22 mouse cellular contexts compared by ENCODE assay signal in the genomic region with DNA sequence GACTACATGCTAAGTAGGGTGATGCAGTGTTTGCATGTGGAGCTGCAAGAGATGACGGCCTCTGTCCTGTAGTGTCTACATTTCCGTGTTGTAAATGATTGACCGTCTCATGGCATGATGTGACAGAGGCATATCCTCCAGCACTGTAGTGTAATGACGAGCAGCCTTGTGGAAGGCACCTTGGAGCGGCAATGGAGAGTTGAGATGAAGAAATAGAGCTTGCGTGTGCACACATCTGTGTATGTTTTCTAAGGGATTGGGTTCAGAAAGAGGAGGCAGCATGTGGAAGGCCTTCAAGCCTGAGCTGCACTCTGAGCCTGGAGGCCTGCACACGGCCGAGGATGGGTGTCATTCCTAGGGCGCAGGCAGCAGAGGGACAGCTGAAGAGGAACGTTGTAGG. TPM values are rescaled to one million over a fixed set of nuclear protein-coding genes. Genes with fewer than 3 reads are reported as not detected.
DNase-seq lines count a peak whose midpoint lies in the region; ATAC-seq and TF ChIP-seq lines count a peak whose summit lies in the region.
"Had no signal": no experiment of that assay in that cellular context is flagged by ENCODE, and none has a peak within 500 bp of the region (broad histone marks: within the 10 kb centered on the region; RNA-seq: fewer than 3 reads in every experiment).

No protein-coding gene starts in this region.

- no peak for DNase-seq in heart, embryonic 10.5 days (ENCODE audit: low spot score)
- DNase-seq in heart, postnatal 4 days = no peak
- DNase-seq in midbrain, embryonic 11.5 days (ENCODE audit: low spot score, missing footprints) = peak; percentile 71
- no peak for DNase-seq in midbrain, embryonic 10.5 days (ENCODE audit: low spot score)
- no peak for DNase-seq in testis, postnatal 10 days (ENCODE audit: low spot score)
- DNase-seq: adrenal gland, adult 8-10 months; adrenal gland, postnatal 14 days; adrenal gland, postnatal 36 days; B cell, adult 2 months; cerebellum, adult 11-12 months; cerebellum, adult 2 months; cerebellum, adult 9-10 months; cerebellum, postnatal 10 days; cerebellum, postnatal 25 days had no signal

- H3K36me3 ChIP-seq in heart, embryonic 10.5 days = peaks cover 35% of the 10 kb centered on the region
- H3K36me3 ChIP-seq in midbrain, embryonic 11.5 days (ENCODE audit: control insufficient read depth, insufficient read depth, low read length) = peaks cover 11% of the 10 kb centered on the region
- H3K36me3 ChIP-seq in midbrain, embryonic 10.5 days = peaks cover 52% of the 10 kb centered on the region
- no peaks in the 10 kb centered on the region for H3K36me3 ChIP-seq in testis, adult 2 months (ENCODE audit: control insufficient read depth, insufficient read depth, low read length)
- H3K36me3 ChIP-seq: G1E had no signal

- TF ChIP-seq POLR2A in testis, adult 2 months (IDR thresholded peaks at IDR 0.05; ENCODE audit: control insufficient read depth, low read depth, low read length) = no peak

- no peaks in the 10 kb centered on the region for H3K9me3 ChIP-seq in heart, embryonic 10.5 days
- H3K9me3 ChIP-seq in midbrain, embryonic 11.5 days (ENCODE audit: control insufficient read depth, low read length) = no peaks in the 10 kb centered on the region
- H3K9me3 ChIP-seq in midbrain, embryonic 10.5 days (replicated peaks) = no peaks in the 10 kb centered on the region
- H3K9me3 ChIP-seq: embryonic facial prominence, embryonic 10.5 days; embryonic facial prominence, embryonic 12.5 days; forebrain, embryonic 13.5 days; G1E had no signal

- H3K9ac ChIP-seq in midbrain, embryonic 11.5 days (ENCODE audit: low read length) = no peak overlapping the region
- H3K9ac ChIP-seq: embryonic facial prominence, embryonic 12.5 days; forebrain, embryonic 13.5 days had no signal

- no peaks in the 10 kb centered on the region for H3K27me3 ChIP-seq in heart, embryonic 10.5 days (ENCODE audit: insufficient read depth, poor library complexity, severe bottlenecking)
- no peaks in the 10 kb centered on the region for H3K27me3 ChIP-seq in midbrain, embryonic 11.5 days (ENCODE audit: control insufficient read depth, insufficient read depth, low read length)
- no peaks in the 10 kb centered on the region for H3K27me3 ChIP-seq in midbrain, embryonic 10.5 days (ENCODE audit: low read depth, poor library complexity, severe bottlenecking)
- no peaks in the 10 kb centered on the region for H3K27me3 ChIP-seq in testis, adult 2 months (ENCODE audit: control insufficient read depth, insufficient read depth, low read length)
- H3K27me3 ChIP-seq: embryonic facial prominence, embryonic 12.5 days; forebrain, embryonic 13.5 days; Patski had no signal

- no peak for TF ChIP-seq CTCF in testis, adult 2 months (IDR thresholded peaks at IDR 0.05; ENCODE audit: control insufficient read depth, insufficient read depth, insufficient replicate concordance, low read depth, low read length)

- no peak overlapping the region for H3K4me2 ChIP-seq in midbrain, embryonic 11.5 days
- H3K4me2 ChIP-seq: embryonic facial prominence, embryonic 12.5 days; forebrain, embryonic 13.5 days had no signal

- no peak overlapping the region for H3K4me3 ChIP-seq in heart, embryonic 10.5 days
- H3K4me3 ChIP-seq in midbrain, embryonic 11.5 days (ENCODE audit: low read depth, low read length) = no peak overlapping the region
- H3K4me3 ChIP-seq in midbrain, embryonic 10.5 days = no peak overlapping the region
- no peak overlapping the region for H3K4me3 ChIP-seq in testis, adult 2 months (ENCODE audit: control insufficient read depth, low read depth, low read length)
- H3K4me3 ChIP-seq: embryonic facial prominence, embryonic 10.5 days; embryonic facial prominence, embryonic 12.5 days; forebrain, embryonic 13.5 days had no signal

- no peaks in the 10 kb centered on the region for H3K4me1 ChIP-seq in heart, embryonic 10.5 days
- H3K4me1 ChIP-seq in midbrain, embryonic 11.5 days (ENCODE audit: control insufficient read depth, insufficient read depth, low read length) = peaks cover 8% of the 10 kb centered on the region
- peaks cover 29% of the 10 kb centered on the region for H3K4me1 ChIP-seq in midbrain, embryonic 10.5 days
- H3K4me1 ChIP-seq in testis, adult 2 months (ENCODE audit: control insufficient read depth, insufficient read depth, low read length) = peaks cover 19% of the 10 kb centered on the region

- 80% methylated on average over 10 of the region's 10 CpGs for WGBS in heart, embryonic 10.5 days
- 88% methylated on average over 10 of the region's 10 CpGs for WGBS in midbrain, embryonic 11.5 days
- WGBS in midbrain, embryonic 10.5 days = 90% methylated on average over 10 of the region's 10 CpGs

- no peak for ATAC-seq in midbrain, embryonic 11.5 days (ENCODE audit: low FRiP score)
- ATAC-seq: activated CD4-positive, CD25-positive, alpha-beta regulatory T cell, adult 4 months; CD4-positive, CD25-positive, alpha-beta regulatory T cell, adult 4 months; Patski had no signal

- H3K27ac ChIP-seq in heart, embryonic 10.5 days = peak overlapping the region; percentile 23; the same call in 1 of the 2 replicates
- H3K27ac ChIP-seq in midbrain, embryonic 11.5 days (ENCODE audit: low read depth, low read length) = no peak overlapping the region
- no peak overlapping the region for H3K27ac ChIP-seq in midbrain, embryonic 10.5 days (replicated peaks)
- peak overlapping the region; percentile 37 for H3K27ac ChIP-seq in testis, adult 2 months (ENCODE audit: control insufficient read depth, insufficient read depth, low read depth, low read length)
- H3K27ac ChIP-seq: embryonic facial prominence, embryonic 10.5 days; embryonic facial prominence, embryonic 12.5 days; forebrain, embryonic 13.5 days had no signal

RNA-seq across cellular contexts. Expression of gene Igfbp5, which starts 19.0 kb away (rescaled TPM):
- polyA plus RNA-seq in heart, embryonic 10.5 days (2016; fragmentation: Nextera tagmentation; extraction: Ambion mirVana) = 158 and 178 TPM in 2 replicates
- total RNA-seq in heart, postnatal 4 days (2021) = 100 to 1,000 TPM; 190 to 236 TPM
- 23.2 and 24.6 TPM in 2 replicates for polyA plus RNA-seq in midbrain, embryonic 11.5 days (2014; fragmentation: Nextera tagmentation; extraction: Ambion mirVana)
- polyA plus RNA-seq in midbrain, embryonic 10.5 days (2016; fragmentation: Nextera tagmentation; extraction: Ambion mirVana) = 48.2 and 49.9 TPM in 2 replicates
- polyA plus RNA-seq in testis, adult 2 months (2012; rRNA removed) = 1.3 and 2.3 TPM in 2 replicates
- polyA plus RNA-seq: activated CD4-positive, CD25-positive, alpha-beta regulatory T cell, adult 4 months; CD4-positive, CD25-positive, alpha-beta regulatory T cell, adult 4 months had no signal

RNA-seq across cellular contexts. Expression of gene Igfbp2, which starts 31.4 kb away (rescaled TPM):
- 137 and 226 TPM in 2 replicates for polyA plus RNA-seq in heart, embryonic 10.5 days (2016; fragmentation: Nextera tagmentation; extraction: Ambion mirVana)
- total RNA-seq in heart, postnatal 4 days (2021) = 1 to 10 TPM; 5.3 to 8.4 TPM
- polyA plus RNA-seq in midbrain, embryonic 11.5 days (2014; fragmentation: Nextera tagmentation; extraction: Ambion mirVana) = 468 and 548 TPM in 2 replicates
- 585 and 600 TPM in 2 replicates for polyA plus RNA-seq in midbrain, embryonic 10.5 days (2016; fragmentation: Nextera tagmentation; extraction: Ambion mirVana)
- polyA plus RNA-seq in testis, adult 2 months (2012; rRNA removed) = 20.2 and 27.3 TPM in 2 replicates
- polyA plus RNA-seq: activated CD4-positive, CD25-positive, alpha-beta regulatory T cell, adult 4 months; CD4-positive, CD25-positive, alpha-beta regulatory T cell, adult 4 months; G1E had no signal

Comparison
In these comparisons a context has a peak if more than half of its experiments do, and no peak if none do; other contexts are left out.
1. H3K27ac ChIP-seq: peak in heart, embryonic 10.5 days (single experiment) and testis, adult 2 months (single experiment); none in midbrain, embryonic 11.5 days (single experiment) and midbrain, embryonic 10.5 days (single experiment).